ENCODE assay signal across 9 mouse cellular contexts in genomic region chr4:144404456-144405086, GRCm38 (mm10). TPM values are rescaled to one million over a fixed set of nuclear protein-coding genes. Genes with fewer than 3 reads are reported as not detected.
A peak's percentile ranks its signal among the peaks of the same experiment; 100 is the strongest.
DNase-seq lines count a peak whose midpoint lies in the region; ATAC-seq and TF ChIP-seq lines count a peak whose summit lies in the region.
"Had no signal": no experiment of that assay in that cellular context is flagged by ENCODE, and none has a peak within 500 bp of the region (broad histone marks: within the 10 kb centered on the region; RNA-seq: fewer than 3 reads in every experiment).

No protein-coding gene starts in this region.

- H3K9ac ChIP-seq in forebrain, embryonic 12.5 days, result no peak overlapping the region
- H3K9ac ChIP-seq in forebrain, postnatal 0 days, result no peak overlapping the region
- peak overlapping the region; percentile 59 for H3K9ac ChIP-seq in heart, adult 2 months (ENCODE audit: low read depth, low read length)
- no peak overlapping the region for H3K9ac ChIP-seq in lung, embryonic 14.5 days

- H3K36me3 ChIP-seq in forebrain, embryonic 12.5 days (replicated peaks), result no peaks in the 10 kb centered on the region
- H3K36me3 ChIP-seq in forebrain, postnatal 0 days (ENCODE audit: insufficient read depth), result no peaks in the 10 kb centered on the region
- H3K36me3 ChIP-seq in heart, adult 2 months (ENCODE audit: control insufficient read depth, insufficient read depth, low read length), result no peaks in the 10 kb centered on the region
- no peaks in the 10 kb centered on the region for H3K36me3 ChIP-seq in kidney, adult 2 months (ENCODE audit: control insufficient read depth, insufficient read depth, low read length)
- no peaks in the 10 kb centered on the region for H3K36me3 ChIP-seq in lung, embryonic 14.5 days (ENCODE audit: insufficient read depth)

- no peak overlapping the region for H3K27ac ChIP-seq in forebrain, embryonic 12.5 days
- no peak overlapping the region for H3K27ac ChIP-seq in forebrain, postnatal 0 days (ENCODE audit: low read depth, low read length)
- no peak overlapping the region for H3K27ac ChIP-seq in heart, adult 2 months
- H3K27ac ChIP-seq in kidney, adult 2 months (ENCODE audit: insufficient read depth, low read depth, low read length), result no peak overlapping the region
- peak overlapping the region; percentile 24; the same call in 1 of the 2 replicates for H3K27ac ChIP-seq in lung, embryonic 14.5 days (ENCODE audit: low read depth)

- no peak for TF ChIP-seq EP300 in heart, adult 2 months (IDR thresholded peaks at IDR 0.05; ENCODE audit: insufficient read depth, low read depth, low read length)

- no peaks in the 10 kb centered on the region for H3K79me2 ChIP-seq in heart, adult 2 months (replicated peaks; ENCODE audit: control insufficient read depth, insufficient read depth, low read length)

- H3K4me1 ChIP-seq in forebrain, embryonic 12.5 days, result no peaks in the 10 kb centered on the region
- H3K4me1 ChIP-seq in forebrain, postnatal 0 days (ENCODE audit: insufficient read depth), result no peaks in the 10 kb centered on the region
- H3K4me1 ChIP-seq in heart, adult 2 months (ENCODE audit: control insufficient read depth, insufficient read depth, low read length), result peaks cover 2% of the 10 kb centered on the region
- H3K4me1 ChIP-seq in kidney, adult 2 months (ENCODE audit: control insufficient read depth, insufficient read depth, low read length), result no peaks in the 10 kb centered on the region
- H3K4me1 ChIP-seq in lung, embryonic 14.5 days (ENCODE audit: insufficient read depth), result no peaks in the 10 kb centered on the region

- no peak overlapping the region; the same call in 1 of the 2 replicates for H3K4me3 ChIP-seq in forebrain, embryonic 12.5 days (replicated peaks)
- H3K4me3 ChIP-seq in forebrain, postnatal 0 days (ENCODE audit: low read depth, low read length), result no peak overlapping the region
- H3K4me3 ChIP-seq in heart, adult 2 months, result no peak overlapping the region
- H3K4me3 ChIP-seq in kidney, adult 2 months (ENCODE audit: insufficient read depth, low read depth, low read length), result peak overlapping the region; percentile 48
- peak overlapping the region; percentile 27 for H3K4me3 ChIP-seq in lung, embryonic 14.5 days (ENCODE audit: low read depth, low read length)

- no peak for DNase-seq in forebrain, postnatal 0 days
- peak in 1 of 2 experiments; percentile 2 for DNase-seq in heart, adult 2 months
- peak; percentile 14 for DNase-seq in kidney, adult 2 months
- DNase-seq in lung, embryonic 14.5 days, result peak; percentile 67
- DNase-seq in ovary, postnatal 36 days (ENCODE audit: low spot score), result peak; percentile 48
- DNase-seq in Muller cell, postnatal 12 days (ENCODE audit: inconsistent ontology term), result no peak
- DNase-seq in spleen, postnatal 36 days (ENCODE audit: low spot score in 2 of 2), result no peak

- no peak for TF ChIP-seq CTCF in forebrain, postnatal 0 days (IDR thresholded peaks at IDR 0.05; ENCODE audit: low read depth)
- no peak for TF ChIP-seq CTCF in heart, adult 2 months (IDR thresholded peaks at IDR 0.05)
- no peak for TF ChIP-seq CTCF in kidney, adult 2 months (conservative IDR thresholded peaks at IDR 0.05; ENCODE audit: insufficient read depth, insufficient read length, low read depth, low read length)
- no peak for TF ChIP-seq CTCF in lung, embryonic 14.5 days (IDR thresholded peaks at IDR 0.05; ENCODE audit: low read depth)

- 0 out of 2 replicates have a peak, but pooled peaks cover 10% of the 10 kb centered on the region for H3K9me3 ChIP-seq in forebrain, embryonic 12.5 days
- H3K9me3 ChIP-seq in forebrain, postnatal 0 days (ENCODE audit: low read length), result peaks cover 15% of the 10 kb centered on the region; the same call in 1 of the 2 replicates
- no peaks in the 10 kb centered on the region for H3K9me3 ChIP-seq in lung, embryonic 14.5 days (ENCODE audit: low read depth, low read length)

- no peak for TF ChIP-seq POLR2A in heart, adult 2 months (IDR thresholded peaks at IDR 0.05; ENCODE audit: insufficient read depth, low read depth, low read length)
- TF ChIP-seq POLR2A in kidney, adult 2 months (IDR thresholded peaks at IDR 0.05; ENCODE audit: low read depth, low read length), result no peak

- WGBS in forebrain, embryonic 12.5 days, result 8% methylated on average over 17 of the region's 17 CpGs
- 11% methylated on average over 17 of the region's 17 CpGs for WGBS in forebrain, postnatal 0 days
- WGBS in heart, adult 2 months, result 6% methylated on average over 17 of the region's 17 CpGs
- WGBS in kidney, adult 2 months, result 4% methylated on average over 17 of the region's 17 CpGs
- WGBS in lung, embryonic 14.5 days, result 4% methylated on average over 17 of the region's 17 CpGs

- no peak for ATAC-seq in forebrain, embryonic 12.5 days (ENCODE audit: low FRiP score)
- ATAC-seq in forebrain, postnatal 0 days, result no peak
- peak; percentile 94 for ATAC-seq in lung, embryonic 14.5 days (ENCODE audit: insufficient read depth)

- intact Hi-C loops in heart, adult 2 months (cut with DNase I), result no loop called here

- peak overlapping the region; percentile 22; the same call in 1 of the 2 replicates for H3K4me2 ChIP-seq in forebrain, embryonic 12.5 days
- H3K4me2 ChIP-seq in forebrain, postnatal 0 days (ENCODE audit: low read depth), result no peak overlapping the region
- peak overlapping the region; percentile 58 for H3K4me2 ChIP-seq in lung, embryonic 14.5 days

- H3K27me3 ChIP-seq in forebrain, embryonic 12.5 days, result no peaks in the 10 kb centered on the region
- no peaks in the 10 kb centered on the region for H3K27me3 ChIP-seq in forebrain, postnatal 0 days (ENCODE audit: insufficient read depth, low read length)
- H3K27me3 ChIP-seq in heart, adult 2 months (ENCODE audit: control insufficient read depth, insufficient read depth, low read length), result peaks cover 2% of the 10 kb centered on the region; the same call in 1 of the 2 replicates
- no peaks in the 10 kb centered on the region for H3K27me3 ChIP-seq in kidney, adult 2 months (replicated peaks; ENCODE audit: control insufficient read depth, insufficient read depth, low read length)
- no peaks in the 10 kb centered on the region for H3K27me3 ChIP-seq in lung, embryonic 14.5 days (ENCODE audit: insufficient read depth, low read length)

RNA-seq across cellular contexts. Expression of gene Pramef12, which starts 3.7 kb away (rescaled TPM):
- polyA plus RNA-seq in forebrain, embryonic 12.5 days (2016; fragmentation: Nextera tagmentation; extraction: Ambion mirVana), result not detected in 2 replicates
- not detected in 2 replicates for total RNA-seq in forebrain, postnatal 0 days (2014; rRNA removed)
- polyA plus RNA-seq in forebrain, postnatal 0 days (2015; fragmentation: Nextera tagmentation; extraction: Ambion mirVana), result not detected in 2 replicates
- not detected for total RNA-seq in heart, adult 2 months (2021)
- 0.08 TPM in 1 of 2 replicates, not detected in the other for polyA plus RNA-seq in heart, adult 2 months (2012; rRNA removed)
- 0.22 and 0.23 TPM in 2 replicates for polyA plus RNA-seq in kidney, adult 2 months (2012; rRNA removed)
- polyA plus RNA-seq in lung, embryonic 14.5 days (2014; fragmentation: Nextera tagmentation; extraction: Ambion mirVana), result not detected in 2 replicates

RNA-seq across cellular contexts. Expression of gene Pramef20, which starts 26.8 kb away (rescaled TPM):
- polyA plus RNA-seq in forebrain, embryonic 12.5 days (2016; fragmentation: Nextera tagmentation; extraction: Ambion mirVana), result not detected in 2 replicates
- not detected in 2 replicates for total RNA-seq in forebrain, postnatal 0 days (2014; rRNA removed)
- not detected in 2 replicates for polyA plus RNA-seq in forebrain, postnatal 0 days (2015; fragmentation: Nextera tagmentation; extraction: Ambion mirVana)
- total RNA-seq in heart, adult 2 months (2021), result not detected
- polyA plus RNA-seq in heart, adult 2 months (2012; rRNA removed), result not detected in 2 replicates
- not detected in 2 replicates for polyA plus RNA-seq in kidney, adult 2 months (2012; rRNA removed)
- not detected in 2 replicates for polyA plus RNA-seq in lung, embryonic 14.5 days (2014; fragmentation: Nextera tagmentation; extraction: Ambion mirVana)
- polyA plus RNA-seq: gonadal fat pad, adult 2 months had no signal

RNA-seq across cellular contexts. Expression of gene 1700012P22Rik, which starts 34.0 kb away (rescaled TPM):
- polyA plus RNA-seq in forebrain, embryonic 12.5 days (2016; fragmentation: Nextera tagmentation; extraction: Ambion mirVana), result not detected in 2 replicates
- not detected in 2 replicates for total RNA-seq in forebrain, postnatal 0 days (2014; rRNA removed)
- polyA plus RNA-seq in forebrain, postnatal 0 days (2015; fragmentation: Nextera tagmentation; extraction: Ambion mirVana), result not detected in 2 replicates
- total RNA-seq in heart, adult 2 months (2021), result not detected
- not detected in 2 replicates for polyA plus RNA-seq in heart, adult 2 months (2012; rRNA removed)
- polyA plus RNA-seq in kidney, adult 2 months (2012; rRNA removed), result not detected in 2 replicates
- not detected in 2 replicates for polyA plus RNA-seq in lung, embryonic 14.5 days (2014; fragmentation: Nextera tagmentation; extraction: Ambion mirVana)

RNA-seq across cellular contexts. Expression of gene Gm13119, which starts 46.8 kb away (rescaled TPM):
- not detected in 2 replicates for polyA plus RNA-seq in forebrain, embryonic 12.5 days (2016; fragmentation: Nextera tagmentation; extraction: Ambion mirVana)
- total RNA-seq in forebrain, postnatal 0 days (2014; rRNA removed), result not detected in 2 replicates
- polyA plus RNA-seq in forebrain, postnatal 0 days (2015; fragmentation: Nextera tagmentation; extraction: Ambion mirVana), result not detected in 2 replicates
- total RNA-seq in heart, adult 2 months (2021), result not detected
- polyA plus RNA-seq in heart, adult 2 months (2012; rRNA removed), result not detected in 2 replicates
- not detected in 2 replicates for polyA plus RNA-seq in kidney, adult 2 months (2012; rRNA removed)
- not detected in 2 replicates for polyA plus RNA-seq in lung, embryonic 14.5 days (2014; fragmentation: Nextera tagmentation; extraction: Ambion mirVana)
- polyA plus RNA-seq: gonadal fat pad, adult 2 months had no signal

RNA-seq across cellular contexts. Expression of gene Gm9944, which starts 48.5 kb away (rescaled TPM):
- polyA plus RNA-seq in forebrain, embryonic 12.5 days (2016; fragmentation: Nextera tagmentation; extraction: Ambion mirVana), result not detected in 2 replicates
- total RNA-seq in forebrain, postnatal 0 days (2014; rRNA removed), result not detected in 2 replicates
- not detected in 2 replicates for polyA plus RNA-seq in forebrain, postnatal 0 days (2015; fragmentation: Nextera tagmentation; extraction: Ambion mirVana)
- total RNA-seq in heart, adult 2 months (2021), result not detected
- not detected in 2 replicates for polyA plus RNA-seq in heart, adult 2 months (2012; rRNA removed)
- not detected in 2 replicates for polyA plus RNA-seq in kidney, adult 2 months (2012; rRNA removed)
- not detected in 2 replicates for polyA plus RNA-seq in lung, embryonic 14.5 days (2014; fragmentation: Nextera tagmentation; extraction: Ambion mirVana)
- polyA plus RNA-seq: gonadal fat pad, adult 2 months had no signal

Comparison
In these comparisons a context has a peak if more than half of its experiments do, and no peak if none do; other contexts are left out.
1. H3K4me3 ChIP-seq: peak in kidney, adult 2 months (single experiment) and lung, embryonic 14.5 days (single experiment); none in forebrain, embryonic 12.5 days (single experiment), forebrain, postnatal 0 days (single experiment) and heart, adult 2 months (single experiment).
2. DNase-seq: peak in kidney, adult 2 months (single experiment), lung, embryonic 14.5 days (single experiment) and ovary, postnatal 36 days (single experiment); none in forebrain, postnatal 0 days (single experiment), Muller cell, postnatal 12 days (single experiment) and spleen, postnatal 36 days (0 of 2).